Mouse (Mus musculus) thymus, postnatal 4 days (tissue): ENCODE measurements around the gene Plxdc2.

Experiments used
- DNase-seq: peaks from one replicate; pipeline ENCODE4 v3.0.0; 2021

Plxdc2 gene

DNA sequence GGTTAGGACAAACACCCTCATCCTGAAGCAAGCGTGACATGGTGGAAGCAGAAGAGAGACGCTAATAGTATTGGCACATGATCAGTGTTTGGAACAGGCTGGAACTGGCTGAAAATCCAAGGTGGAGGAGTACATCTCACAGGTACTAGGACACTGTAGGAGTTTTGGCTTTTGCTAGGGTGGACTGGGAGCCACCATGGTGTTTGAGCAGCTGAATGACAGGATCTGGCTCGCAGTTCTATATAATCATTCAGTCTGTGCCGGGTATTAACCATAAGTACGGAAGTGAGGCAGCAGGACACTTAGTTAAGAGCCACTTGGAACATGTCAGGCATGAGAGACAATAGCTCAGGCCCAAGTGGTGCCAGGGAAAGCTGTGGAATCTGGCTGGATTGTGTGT lies 82.9 kb downstream of the Plxdc2 start:
- no peak for DNase-seq

DNA sequence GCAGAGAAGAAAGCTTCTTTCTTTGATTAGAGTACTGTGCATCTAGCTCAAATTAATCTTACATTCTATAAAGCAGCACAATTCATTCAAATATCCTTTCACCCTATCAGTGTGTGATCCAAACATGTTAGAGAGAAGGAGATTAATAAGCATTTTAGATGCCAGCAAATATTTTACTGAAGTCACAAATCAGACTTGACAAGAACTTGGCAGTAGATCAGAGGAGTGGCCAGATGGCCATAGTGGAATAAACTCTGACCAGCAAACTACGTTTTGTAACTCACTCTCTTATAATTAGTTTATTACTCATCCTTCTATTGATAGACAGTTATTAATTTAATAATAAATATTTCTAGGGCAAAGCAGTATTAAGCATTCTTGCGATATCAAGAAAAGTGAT lies 86.5 kb downstream of the Plxdc2 start:
- no peak for DNase-seq

DNA sequence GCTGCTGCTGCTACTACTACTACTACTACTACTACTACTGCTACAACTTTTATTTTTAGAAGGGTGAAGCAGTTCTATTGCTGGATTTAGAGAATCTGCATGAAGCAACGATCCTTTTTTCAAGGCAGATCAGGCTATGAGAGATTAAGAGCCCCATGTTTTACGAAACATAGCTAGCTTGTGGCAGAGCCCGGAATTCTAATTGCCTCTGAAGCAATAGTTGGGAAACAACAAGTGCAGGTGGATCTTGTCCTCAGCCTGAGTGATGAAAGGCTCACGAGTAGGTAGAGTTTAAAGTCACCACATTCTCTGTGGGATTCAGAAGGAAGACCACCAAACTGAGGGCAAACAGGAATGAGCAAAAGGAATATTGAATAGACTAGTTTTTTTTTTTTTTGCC lies 91.8 kb downstream of the Plxdc2 start:
- DNase-seq, result no peak

DNA sequence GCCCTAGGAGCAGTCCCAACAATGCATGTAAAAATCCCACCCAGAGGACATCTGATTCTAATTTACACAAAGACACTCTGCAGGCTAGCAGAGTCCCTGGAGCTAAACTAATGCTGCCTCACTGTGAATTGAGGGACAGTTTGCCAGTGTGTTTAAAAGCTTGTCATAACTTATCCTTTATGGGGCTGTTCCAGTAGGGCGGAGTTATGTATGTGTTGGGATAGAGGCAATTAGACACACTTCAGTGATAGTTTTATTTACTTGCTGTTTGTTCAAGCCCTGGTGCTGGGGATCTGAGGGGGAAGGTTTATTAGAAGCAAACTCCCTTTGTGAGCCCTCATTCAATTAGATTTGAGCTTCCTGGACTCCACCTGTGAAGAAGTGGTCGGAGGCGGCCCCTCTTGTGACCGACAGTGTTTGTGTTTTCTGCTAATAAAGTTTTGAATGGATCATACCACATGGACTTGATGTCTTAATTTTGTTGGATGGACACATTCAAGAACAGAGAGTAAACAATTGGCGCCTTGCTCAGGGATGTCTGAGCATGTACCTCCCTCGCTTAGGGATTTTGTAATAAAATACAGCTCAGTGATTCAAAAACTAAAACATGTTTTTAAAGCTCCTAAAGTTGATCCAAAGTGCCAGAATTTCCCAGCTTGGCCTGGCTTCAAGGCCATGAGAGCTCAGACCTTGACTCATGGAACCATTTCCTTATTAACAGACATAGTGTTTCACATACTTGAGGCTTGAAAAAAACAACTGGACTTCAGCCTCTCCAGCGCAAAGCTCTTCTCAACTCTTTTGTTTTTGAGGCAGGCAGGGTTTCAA lies 94.9 kb downstream of the Plxdc2 start:
- no peak for DNase-seq

DNA sequence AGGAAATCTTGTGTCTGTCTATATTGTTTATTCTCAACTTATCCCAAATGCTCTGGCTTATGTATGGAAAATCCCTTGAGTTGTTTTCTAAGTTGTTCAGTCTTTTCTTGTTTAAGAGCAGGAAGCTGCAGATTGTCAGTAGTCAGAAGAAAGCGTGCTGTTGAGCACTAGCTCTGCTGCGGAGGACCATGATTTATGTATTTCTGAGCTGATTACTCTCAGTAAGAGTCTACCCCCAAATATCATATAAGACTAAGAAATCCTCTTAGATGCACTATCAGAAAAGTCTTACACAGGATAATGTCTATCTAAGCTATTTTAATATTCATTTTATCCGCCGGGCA lies 95.5 kb downstream of the Plxdc2 start:
- no peak for DNase-seq

DNA sequence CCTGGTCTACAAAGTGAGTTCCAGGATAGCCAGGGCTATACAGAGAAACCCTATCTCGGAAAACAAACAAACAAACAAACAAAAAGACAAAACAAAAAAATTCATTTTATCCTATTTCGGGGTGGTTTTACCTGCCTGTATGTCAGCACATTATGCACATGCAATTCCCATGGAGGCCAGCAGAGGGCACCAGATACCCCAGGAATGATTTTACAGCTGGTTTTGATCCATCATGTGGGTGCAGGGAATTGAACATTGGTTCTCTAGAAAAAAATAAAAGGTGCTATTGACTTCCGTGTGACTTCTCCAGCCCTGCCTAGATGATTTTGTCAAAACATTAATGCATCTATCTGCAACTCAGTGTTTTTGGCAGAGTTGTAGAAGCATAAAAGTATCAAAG lies 96.0 kb downstream of the Plxdc2 start:
- peak; percentile 42 for DNase-seq

DNA sequence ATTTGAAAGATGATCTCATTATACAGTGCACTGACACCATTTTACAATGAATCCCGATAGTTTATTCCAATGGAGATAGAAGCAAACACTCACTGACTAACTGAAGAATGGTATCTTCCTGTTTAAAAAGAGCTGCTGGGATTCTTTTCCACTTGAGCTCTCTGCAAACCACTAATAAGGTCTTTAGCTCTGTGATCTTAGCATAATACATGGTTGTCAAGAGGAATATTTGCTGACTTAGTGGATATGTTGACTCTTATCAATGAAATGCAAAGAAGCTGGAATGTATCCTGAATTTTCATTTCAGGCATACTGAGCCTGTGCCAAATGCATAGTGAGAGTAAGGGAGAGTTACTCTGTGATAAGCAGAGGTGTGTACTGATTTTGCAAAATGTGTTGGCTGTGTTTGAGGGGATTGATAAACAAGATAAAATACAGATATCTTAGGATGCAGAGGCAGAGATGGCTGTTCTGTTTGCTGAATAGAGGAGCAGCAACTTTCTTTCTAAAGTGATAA lies 100.2 kb downstream of the Plxdc2 start:
- DNase-seq, result no peak

DNA sequence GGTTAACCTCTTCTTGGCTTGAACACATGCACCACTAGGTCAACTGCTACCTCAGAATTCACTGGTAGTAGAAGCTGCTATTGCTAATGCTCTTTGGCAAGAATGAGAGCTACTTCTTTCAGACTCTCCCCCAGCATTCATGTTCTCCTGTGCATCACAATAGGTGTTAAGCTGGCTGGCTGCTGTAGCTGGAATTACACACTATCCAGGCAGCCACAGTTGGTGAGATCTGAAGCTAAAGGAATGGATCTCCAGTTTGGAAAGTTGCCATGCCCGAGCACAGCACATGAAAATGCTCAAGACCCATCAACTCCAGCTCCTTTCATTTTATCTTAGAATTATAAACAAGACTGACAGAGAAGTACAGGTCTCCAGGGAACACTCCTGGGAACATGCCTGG lies 103.4 kb downstream of the Plxdc2 start:
- DNase-seq, result no peak

DNA sequence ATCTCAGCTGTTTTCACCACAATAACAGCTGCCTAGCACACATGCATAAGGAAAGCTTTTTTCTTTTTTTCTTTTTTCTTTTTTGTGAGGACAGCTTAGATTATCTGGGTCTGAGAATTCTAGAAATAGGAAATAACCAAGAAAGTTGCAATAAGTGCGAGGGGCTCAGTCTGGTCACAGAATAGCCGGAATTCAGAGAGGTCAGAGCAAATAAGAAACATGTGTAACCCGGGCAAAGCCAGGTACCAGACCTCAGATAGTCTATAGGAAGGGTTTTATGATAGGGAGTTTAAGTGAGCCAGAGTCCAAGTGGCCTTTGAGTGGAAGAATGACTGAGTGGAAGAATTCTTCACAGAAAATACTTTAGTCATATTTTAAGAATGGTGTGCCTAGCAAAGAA lies 114.0 kb downstream of the Plxdc2 start:
- DNase-seq, result no peak

DNA sequence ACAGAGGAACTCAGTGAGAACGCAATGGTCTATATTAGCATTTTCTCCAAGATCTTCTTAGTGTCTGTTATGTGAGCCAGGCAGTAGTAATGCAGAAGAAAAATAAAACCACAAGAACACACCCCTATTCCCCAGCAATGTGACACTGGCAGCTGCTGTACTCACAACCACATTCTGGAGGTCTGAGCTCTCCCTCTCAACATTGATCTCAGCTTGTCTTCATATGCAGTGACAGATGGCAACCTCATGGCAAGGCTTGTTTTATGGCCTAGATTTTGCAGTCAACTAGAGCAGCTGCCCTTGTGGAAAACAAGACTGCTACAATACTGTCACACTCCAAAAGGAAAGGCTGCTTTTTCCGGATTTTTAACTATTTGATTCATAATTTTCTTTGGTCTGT lies 127.8 kb downstream of the Plxdc2 start:
- peak; percentile 30 for DNase-seq

DNA sequence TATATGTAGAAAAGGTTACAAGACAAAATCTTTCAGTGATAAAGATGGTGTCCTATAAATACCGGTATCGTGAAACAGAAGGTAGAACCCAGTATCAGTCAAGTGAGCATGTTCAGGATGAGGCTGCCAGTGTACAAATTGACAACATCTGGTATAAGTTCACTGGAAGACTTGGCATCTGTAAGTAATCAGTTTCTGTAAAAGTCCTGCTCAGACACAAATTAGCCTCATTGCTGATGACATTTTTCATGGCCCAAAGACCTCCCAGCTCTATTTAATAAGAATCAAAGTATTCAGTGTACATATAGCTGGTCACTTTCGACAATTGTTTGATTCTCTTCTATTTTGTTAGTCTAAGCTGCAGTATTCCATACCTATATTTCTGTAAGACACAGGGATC lies 129.9 kb downstream of the Plxdc2 start:
- DNase-seq, result no peak

DNA sequence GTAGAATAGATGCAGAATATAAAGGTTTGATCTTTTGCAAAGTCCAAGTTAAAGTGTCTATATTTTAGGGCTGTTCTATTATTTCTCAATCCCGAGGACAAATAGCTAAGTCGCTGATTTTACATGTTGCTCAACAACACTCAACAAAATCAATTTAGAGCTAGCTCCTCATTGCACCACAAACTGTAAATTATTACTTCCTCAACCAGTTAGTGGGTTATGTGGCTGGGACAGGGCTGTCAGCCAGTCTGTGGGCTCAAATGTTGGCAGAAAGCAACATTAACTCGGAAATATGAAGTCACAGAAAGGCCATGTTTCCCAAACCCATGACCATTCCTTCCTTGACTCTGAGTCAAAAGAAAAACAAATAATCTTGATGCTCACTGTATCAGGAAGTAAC lies 135.1 kb downstream of the Plxdc2 start:
- DNase-seq, result no peak

DNA sequence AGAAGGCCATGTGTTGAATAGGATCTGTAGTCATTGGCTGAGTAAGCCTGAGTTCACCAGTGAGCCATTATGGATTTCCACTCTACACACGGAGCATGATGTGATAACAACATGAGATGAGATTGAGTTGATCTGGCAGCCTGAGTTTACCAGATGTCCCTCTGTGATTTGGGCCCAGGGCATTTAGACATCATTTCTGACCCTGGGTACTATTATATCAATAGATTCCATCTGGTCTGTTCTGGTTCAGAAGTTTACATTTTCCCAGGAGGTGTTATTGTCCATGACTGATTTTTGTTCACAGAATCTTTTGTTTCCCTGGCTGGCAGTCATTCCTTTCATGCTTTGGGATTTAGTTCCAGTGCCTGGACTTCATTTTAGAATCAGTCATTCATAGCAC lies 146.7 kb downstream of the Plxdc2 start:
- DNase-seq, result no peak

DNA sequence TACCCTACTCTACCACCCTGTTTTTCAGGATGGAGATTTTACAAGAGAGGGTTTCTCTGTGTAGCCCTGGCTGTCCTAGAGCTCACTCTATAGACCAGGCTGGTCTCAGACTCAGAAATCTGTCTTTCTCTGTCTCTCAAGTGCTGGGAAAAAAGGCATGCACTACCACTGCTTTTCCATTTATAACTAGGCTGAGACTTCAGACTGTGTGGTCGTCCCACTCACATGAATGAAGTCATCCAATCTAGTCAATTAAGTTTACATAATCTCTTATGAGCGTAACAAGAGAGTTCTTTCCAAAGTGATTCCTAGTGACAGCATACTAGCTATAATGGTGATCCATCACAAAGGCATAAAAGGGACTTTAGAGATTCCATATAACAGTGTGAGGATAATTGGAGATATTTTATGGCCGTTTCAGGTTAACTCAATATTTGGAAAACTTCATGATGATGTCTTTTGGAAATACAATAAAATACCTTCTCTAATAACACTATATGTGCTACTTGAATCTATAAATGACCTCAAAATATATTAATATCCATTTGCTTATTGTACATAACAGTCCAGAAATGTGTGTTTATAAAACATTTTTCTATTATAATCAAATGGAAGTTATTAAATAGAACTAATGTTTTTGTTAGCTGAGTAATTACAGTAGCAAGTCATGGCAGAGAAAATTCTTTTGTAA lies 151.6 kb downstream of the Plxdc2 start:
- no peak for DNase-seq

DNA sequence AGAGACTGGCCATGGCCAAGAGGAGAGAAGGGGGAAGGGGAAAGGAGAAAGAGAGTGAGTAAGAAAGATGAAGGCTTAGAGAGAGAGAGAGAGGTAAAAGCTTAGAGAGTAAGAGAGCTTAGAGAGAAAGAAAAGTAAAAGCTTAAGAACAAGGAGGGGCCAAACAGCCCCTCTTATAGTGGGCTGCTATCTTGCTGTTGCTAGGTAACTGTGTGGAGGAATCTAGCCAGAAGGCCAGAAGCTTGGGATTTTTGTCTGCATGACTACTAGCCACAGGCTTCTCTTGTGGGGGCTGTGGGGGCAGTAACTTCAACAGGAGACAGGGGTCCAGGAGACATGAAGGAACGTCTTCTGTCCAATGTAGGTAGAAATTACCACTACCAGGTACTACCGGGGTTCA lies 162.0 kb downstream of the Plxdc2 start:
- no peak for DNase-seq

DNA sequence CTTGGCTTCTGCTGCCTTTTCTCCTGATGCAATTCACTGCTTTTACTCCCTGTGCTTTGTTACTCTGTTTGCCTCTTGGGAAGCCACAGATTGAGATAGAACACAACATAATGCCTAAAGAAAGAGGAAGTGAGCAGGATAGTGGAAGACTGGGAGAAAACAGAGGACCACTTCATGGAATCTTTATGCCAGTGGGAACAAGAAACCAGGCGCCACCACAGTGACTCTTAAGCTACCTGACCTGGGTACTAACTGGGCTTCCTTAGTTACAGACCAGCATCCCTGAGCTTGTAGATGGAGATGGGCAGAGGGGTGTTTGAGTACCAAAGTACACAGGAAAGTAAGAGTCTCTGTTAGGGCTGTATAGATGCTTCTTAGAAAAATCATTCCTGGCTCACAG lies 167.3 kb downstream of the Plxdc2 start:
- DNase-seq, result no peak

DNA sequence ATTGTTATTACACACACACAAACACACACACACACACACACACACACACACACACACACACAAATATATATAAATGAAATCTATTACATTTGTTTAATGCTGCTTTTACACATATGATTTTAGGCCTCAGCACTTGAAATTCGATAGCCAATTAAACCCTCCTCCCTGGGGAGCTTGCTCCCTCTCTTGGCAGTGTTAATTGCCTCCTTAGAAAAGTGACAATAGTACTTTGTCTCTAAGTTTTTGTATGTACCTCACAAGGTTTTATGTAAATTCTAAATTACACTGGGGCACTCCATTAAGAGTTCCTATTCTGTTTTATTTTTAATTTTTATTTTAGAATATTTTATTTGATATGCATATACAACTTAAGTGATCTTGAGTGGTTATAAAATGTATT lies 176.1 kb downstream of the Plxdc2 start:
- DNase-seq, result no peak

DNA sequence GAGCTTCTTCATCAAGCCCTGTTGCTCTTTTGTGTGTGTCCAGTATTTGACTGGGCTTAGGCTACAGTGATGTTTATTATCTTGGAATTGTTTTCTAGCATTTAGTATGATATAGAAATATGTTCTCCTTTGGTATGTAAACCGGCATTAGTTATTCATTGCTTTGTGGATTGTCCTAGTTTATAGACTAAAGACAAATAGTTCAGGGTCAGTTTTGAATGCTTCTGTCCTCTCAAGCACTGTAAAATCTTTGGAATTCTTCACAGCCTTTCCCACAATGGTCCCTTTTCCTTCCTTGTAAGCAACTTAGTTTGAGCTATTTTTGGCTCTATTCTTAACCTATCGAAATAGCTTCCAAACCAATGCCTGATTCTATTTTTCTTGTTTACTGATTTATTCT lies 178.5 kb downstream of the Plxdc2 start:
- no peak for DNase-seq

DNA sequence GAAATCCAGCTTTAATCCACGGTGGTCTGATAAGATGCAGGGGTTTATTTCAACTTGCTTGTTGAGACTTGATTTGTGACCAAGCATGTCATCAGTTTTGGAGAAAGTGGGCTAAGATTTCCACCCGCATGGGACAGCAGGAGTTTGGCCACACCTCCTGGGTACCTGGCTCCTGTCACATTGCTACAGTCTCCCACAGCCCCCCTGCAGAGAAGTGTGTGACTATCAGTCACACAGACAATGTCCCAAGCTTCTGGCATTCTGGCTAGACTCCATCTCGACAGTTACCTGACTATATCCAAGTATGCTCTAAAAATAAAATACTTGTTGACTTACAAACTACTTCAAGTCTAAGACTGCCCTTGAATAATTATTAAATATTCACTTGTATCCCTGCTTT lies 185.1 kb downstream of the Plxdc2 start:
- no peak for DNase-seq

DNA sequence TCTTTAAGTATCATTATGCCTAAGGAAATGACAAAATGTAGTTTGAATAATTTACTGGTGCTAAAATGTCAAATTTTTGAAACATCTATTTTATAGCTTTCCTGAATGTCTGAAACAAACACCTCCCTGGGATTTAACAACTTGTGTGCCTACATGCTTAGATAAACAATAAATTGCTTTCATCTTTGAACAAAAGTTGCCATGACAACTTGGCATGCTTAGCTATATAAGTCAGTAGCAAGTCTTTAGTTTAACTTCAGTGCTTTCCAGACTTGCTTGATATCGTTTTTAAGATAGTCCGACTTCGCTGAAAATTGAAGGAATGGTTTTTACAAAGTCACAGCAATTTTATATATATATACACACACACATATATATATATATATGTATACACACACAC lies 189.1 kb downstream of the Plxdc2 start:
- DNase-seq, result no peak

DNA sequence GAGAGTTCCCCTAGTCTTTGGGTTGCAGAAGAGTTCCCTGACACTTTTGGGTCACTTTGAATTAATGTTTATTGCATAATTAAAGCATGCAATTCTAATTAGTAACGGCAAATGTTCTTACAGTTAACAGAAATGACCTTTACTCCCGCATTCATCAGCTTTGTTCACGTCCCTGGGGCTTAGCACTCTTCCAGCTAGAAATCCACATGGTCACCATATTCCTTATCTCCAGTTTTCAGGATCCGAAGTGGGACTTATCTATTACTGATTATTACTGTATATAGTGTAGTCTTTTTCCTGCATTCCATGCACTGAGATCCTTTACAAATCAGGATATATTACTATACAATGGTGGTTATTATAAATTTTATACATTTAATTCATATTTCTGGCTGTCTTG lies 203.2 kb downstream of the Plxdc2 start:
- DNase-seq, result no peak

DNA sequence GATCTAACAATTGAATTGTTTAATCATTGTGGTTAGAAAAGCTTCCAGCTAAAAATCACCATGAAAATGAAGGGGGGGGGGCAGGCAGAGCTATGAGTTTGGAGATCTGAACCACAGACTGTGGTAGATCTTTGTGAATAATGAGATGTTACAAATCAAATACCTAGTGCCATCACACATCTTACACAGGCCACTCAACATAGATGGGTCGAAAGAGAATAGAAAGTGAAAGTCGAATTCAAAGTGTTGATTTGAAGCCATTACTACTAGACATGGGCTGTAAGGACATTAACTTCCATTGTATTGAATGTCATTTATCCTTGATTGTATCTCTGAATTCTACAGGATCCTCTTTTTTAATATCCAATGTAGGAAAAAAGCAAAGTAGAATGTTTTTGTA lies 212.2 kb downstream of the Plxdc2 start:
- no peak for DNase-seq

DNA sequence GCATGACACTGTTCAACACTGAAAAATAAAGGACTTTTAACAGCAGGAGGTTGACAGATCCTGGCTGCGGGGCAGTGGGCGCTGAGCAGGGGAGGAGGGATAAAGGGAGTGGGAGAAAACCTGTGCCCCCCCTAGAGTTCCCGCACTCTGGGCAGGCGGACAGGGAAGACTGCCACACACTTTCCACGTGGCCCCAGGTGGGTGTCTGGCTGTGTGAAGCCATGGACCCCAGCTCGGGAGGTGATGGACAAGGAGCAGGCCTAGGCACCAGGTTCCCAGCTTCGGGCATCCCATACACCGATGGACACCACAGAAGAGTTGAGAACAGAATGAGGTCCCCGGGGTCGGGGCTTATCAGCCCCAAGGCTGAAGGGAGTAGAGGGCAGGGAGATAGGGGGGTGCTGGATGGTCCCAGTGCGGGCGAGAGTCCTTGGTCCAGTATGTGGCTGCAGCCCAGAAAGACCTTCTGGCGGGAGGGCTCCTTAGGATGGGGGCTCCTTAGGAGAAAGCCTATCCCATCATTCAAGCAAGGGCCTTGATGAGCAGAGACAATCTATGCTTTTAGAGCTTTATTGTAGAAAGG lies 215.2 kb downstream of the Plxdc2 start:
- no peak for DNase-seq

DNA sequence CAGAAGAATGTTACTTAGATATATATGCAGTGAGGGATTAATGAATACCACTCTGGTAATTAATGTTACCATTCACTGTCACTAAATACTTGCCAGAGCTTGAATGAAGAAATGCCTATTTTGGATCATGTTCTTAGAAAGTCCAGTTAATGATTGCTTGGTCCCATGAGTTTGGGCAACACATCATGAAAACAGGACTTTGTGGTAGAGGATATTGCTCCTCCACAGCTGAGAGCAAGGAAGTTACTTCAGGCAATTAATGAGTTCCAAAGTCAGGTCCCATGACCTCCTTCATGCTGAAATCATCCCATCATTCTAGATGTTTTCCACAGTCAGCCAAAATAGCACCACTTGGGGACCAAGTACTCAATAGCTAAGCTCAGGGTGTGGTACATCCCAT lies 220.5 kb downstream of the Plxdc2 start:
- no peak for DNase-seq
